Mouse (Mus musculus): ENCODE results near the gene Slc22a21.

DNA sequence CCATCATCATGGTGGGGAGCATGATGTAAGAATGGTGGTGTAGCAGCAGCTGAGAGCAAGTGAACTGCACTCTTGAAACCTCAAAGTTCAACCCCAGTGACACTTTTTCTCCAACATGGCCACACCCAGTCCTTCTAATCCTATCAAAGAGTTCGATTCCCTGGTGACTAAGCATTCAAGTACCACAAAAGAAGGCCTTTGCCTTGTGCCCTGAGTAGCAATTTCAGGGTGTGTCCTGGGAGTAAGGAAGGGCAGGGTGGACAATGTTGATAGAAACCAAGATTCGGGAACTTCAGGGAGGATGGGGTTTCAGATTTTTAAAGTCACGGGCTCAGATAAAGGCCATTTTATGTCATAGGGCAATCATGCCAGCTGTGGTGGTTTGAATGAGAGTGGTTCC is 50.4 kb downstream of the Slc22a21 start:
- TF ChIP-seq CTCF (IDR thresholded peaks at IDR 0.05; ENCODE audit: borderline replicate concordance, insufficient read depth, low read length) (no peak), POLR2A (IDR thresholded peaks at IDR 0.05; ENCODE audit: low read depth, low read length) (no peak)
